ENCODE assay signal across 30 mouse cellular contexts in the genomic region with DNA sequence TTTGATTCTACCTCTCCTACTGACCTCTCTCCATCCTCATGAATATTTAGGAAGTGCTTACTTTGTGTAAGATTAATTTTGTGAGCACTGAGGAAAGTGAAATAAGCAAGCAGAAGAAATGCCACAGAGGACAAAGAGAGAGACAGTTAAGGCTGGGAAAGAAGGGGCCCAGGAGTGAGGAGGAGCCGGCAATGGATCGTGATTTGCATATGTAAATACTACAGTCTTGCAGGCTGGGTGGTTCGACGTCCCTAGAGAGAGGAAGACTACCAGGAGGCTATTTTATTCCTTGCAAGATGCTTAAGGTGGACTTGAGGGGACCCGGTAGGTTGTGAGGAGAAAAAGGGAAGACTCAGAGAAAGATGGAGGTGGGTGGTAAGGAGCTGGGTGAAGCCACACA. TPM values are rescaled to one million over a fixed set of nuclear protein-coding genes. Genes with fewer than 3 reads are reported as not detected.
DNase-seq lines count a peak whose midpoint lies in the region; ATAC-seq and TF ChIP-seq lines count a peak whose summit lies in the region.
"Had no signal": no experiment of that assay in that cellular context is flagged by ENCODE, and none has a peak within 500 bp of the region (broad histone marks: within the 10 kb centered on the region; RNA-seq: fewer than 3 reads in every experiment).

No protein-coding gene starts in this region.

- no peak overlapping the region for H3K4me3 ChIP-seq in forebrain, embryonic 14.5 days (ENCODE audit: low read depth, low read length)
- H3K4me3 ChIP-seq in forebrain, embryonic 12.5 days (replicated peaks), result no peak overlapping the region
- H3K4me3 ChIP-seq in layer of hippocampus, adult 2 months, result no peak overlapping the region
- peak overlapping the region; percentile 74 for H3K4me3 ChIP-seq in E14TG2a.4 (replicated peaks; ENCODE audit: low read length)
- H3K4me3 ChIP-seq: gastrocnemius, adult 2 months; heart, adult 2 months; heart, embryonic 12.5 days; liver, embryonic 12.5 days; midbrain, embryonic 12.5 days; myocyte; stomach, embryonic 15.5 days had no signal

- H3K9ac ChIP-seq in forebrain, embryonic 14.5 days (ENCODE audit: low read length), result no peak overlapping the region
- no peak overlapping the region; the same call in 1 of the 2 replicates for H3K9ac ChIP-seq in forebrain, embryonic 12.5 days
- H3K9ac ChIP-seq: heart, embryonic 12.5 days; liver, embryonic 12.5 days; liver, postnatal 0 days; midbrain, embryonic 12.5 days; stomach, embryonic 15.5 days had no signal

- no peak for ATAC-seq in forebrain, embryonic 14.5 days
- ATAC-seq in forebrain, embryonic 12.5 days (ENCODE audit: low FRiP score), result no peak
- ATAC-seq: inflammation-experienced regulatory T-cells, adult 6 months; liver, embryonic 12.5 days; liver, postnatal 0 days had no signal

- TF ChIP-seq CTCF in layer of hippocampus, adult 2 months (conservative IDR thresholded peaks at IDR 0.05), result no peak
- TF ChIP-seq CTCF in E14TG2a.4 (conservative IDR thresholded peaks at IDR 0.05; ENCODE audit: low read length), result no peak

- H3K9me3 ChIP-seq in forebrain, embryonic 14.5 days (replicated peaks; ENCODE audit: control insufficient read depth, low read length), result no peaks in the 10 kb centered on the region
- H3K9me3 ChIP-seq in forebrain, embryonic 12.5 days, result no peaks in the 10 kb centered on the region
- H3K9me3 ChIP-seq in E14TG2a.4 (ENCODE audit: low read length), result no peaks in the 10 kb centered on the region
- H3K9me3 ChIP-seq: heart, embryonic 12.5 days; liver, embryonic 12.5 days; midbrain, embryonic 12.5 days; stomach, embryonic 15.5 days had no signal

- H3K27ac ChIP-seq in forebrain, embryonic 14.5 days (ENCODE audit: low read depth, low read length), result 0 out of 2 replicates have a peak overlapping the region, but pooled peaks have one; percentile 9
- no peak overlapping the region for H3K27ac ChIP-seq in forebrain, embryonic 12.5 days
- H3K27ac ChIP-seq in layer of hippocampus, adult 2 months, result 0 out of 2 replicates have a peak overlapping the region, but pooled peaks have one; percentile 2
- H3K27ac ChIP-seq: gastrocnemius, adult 2 months; heart, adult 2 months; liver, embryonic 12.5 days; midbrain, embryonic 12.5 days; stomach, embryonic 15.5 days had no signal

- peaks cover 54% of the 10 kb centered on the region for H3K4me1 ChIP-seq in forebrain, embryonic 14.5 days (ENCODE audit: control insufficient read depth, insufficient read depth, low read length)
- H3K4me1 ChIP-seq in forebrain, embryonic 12.5 days, result peaks cover 61% of the 10 kb centered on the region
- peaks cover 99% of the 10 kb centered on the region for H3K4me1 ChIP-seq in E14TG2a.4 (replicated peaks; ENCODE audit: low read depth, low read length)

- no peak overlapping the region for H3K4me2 ChIP-seq in forebrain, embryonic 14.5 days (ENCODE audit: low read length)
- H3K4me2 ChIP-seq in forebrain, embryonic 12.5 days, result no peak overlapping the region
- H3K4me2 ChIP-seq: heart, embryonic 12.5 days; liver, embryonic 12.5 days; midbrain, embryonic 12.5 days; stomach, embryonic 15.5 days had no signal

- no peak for DNase-seq in forebrain, embryonic 14.5 days (ENCODE audit: low spot score)
- DNase-seq in layer of hippocampus, adult 2 months (ENCODE audit: low spot score in 2 of 2), result no peak
- no peak for DNase-seq in layer of hippocampus, postnatal 10 days (ENCODE audit: low spot score in 2 of 2)
- DNase-seq in ZHBTc4 (ENCODE audit: low read depth, low spot score), result peak; percentile 44
- DNase-seq in layer of hippocampus, postnatal 14 days (ENCODE audit: low spot score in 2 of 2), result no peak
- no peak for DNase-seq in cerebellum, adult 18-20 months
- DNase-seq: adrenal gland, adult 8-10 months; cerebellum, adult 8-10 months; cerebellum, postnatal 25 days; gastrocnemius, adult 2 months; gastrocnemius, postnatal 36 days; heart, adult 2 months; kidney, adult 11 months; kidney, postnatal 14 days; layer of hippocampus, postnatal 36 days; left cerebral cortex, postnatal 4 days; liver, postnatal 0 days; lung, postnatal 36 days; retina, postnatal 1 day; right cerebral cortex, postnatal 14 days had no signal

- H3K36me3 ChIP-seq in forebrain, embryonic 14.5 days (ENCODE audit: control insufficient read depth, insufficient read depth, low read length), result peaks cover 27% of the 10 kb centered on the region; the same call in 1 of the 2 replicates
- no peaks in the 10 kb centered on the region for H3K36me3 ChIP-seq in forebrain, embryonic 12.5 days (replicated peaks)
- H3K36me3 ChIP-seq in E14TG2a.4 (ENCODE audit: insufficient read depth, low read length), result peaks cover 30% of the 10 kb centered on the region
- H3K36me3 ChIP-seq: heart, embryonic 12.5 days; liver, embryonic 12.5 days; midbrain, embryonic 12.5 days; stomach, embryonic 15.5 days had no signal

- 24% methylated on average over 5 of the region's 5 CpGs for WGBS in forebrain, embryonic 14.5 days
- WGBS in forebrain, embryonic 12.5 days, result 40% methylated on average over 5 of the region's 5 CpGs

- H3K27me3 ChIP-seq in forebrain, embryonic 14.5 days (replicated peaks; ENCODE audit: control insufficient read depth, insufficient read depth, low read length), result no peaks in the 10 kb centered on the region
- peaks cover 7% of the 10 kb centered on the region; the same call in 1 of the 2 replicates for H3K27me3 ChIP-seq in forebrain, embryonic 12.5 days
- H3K27me3 ChIP-seq in E14TG2a.4 (ENCODE audit: insufficient read depth, low read length), result no peaks in the 10 kb centered on the region
- H3K27me3 ChIP-seq: stomach, embryonic 15.5 days had no signal

RNA-seq across cellular contexts. Expression of gene Zfhx2, which starts 11.0 kb away (rescaled TPM):
- polyA plus RNA-seq in forebrain, embryonic 14.5 days (2014; fragmentation: Nextera tagmentation; extraction: Ambion mirVana), result 8.5 and 12.0 TPM in 2 replicates
- 26.3 and 28.1 TPM in 2 replicates for polyA plus RNA-seq in forebrain, embryonic 12.5 days (2016; fragmentation: Nextera tagmentation; extraction: Ambion mirVana)
- total RNA-seq in layer of hippocampus, adult 2 months (2021), result 10 to 100 TPM; 55.5 to 67.3 TPM
- total RNA-seq in layer of hippocampus, postnatal 10 days (2021), result 10 to 100 TPM; 34.0 to 39.3 TPM
- total RNA-seq in layer of hippocampus, postnatal 14 days (2021), result 10 to 100 TPM; 41.2 to 48.8 TPM

RNA-seq across cellular contexts. Expression of gene Thtpa, which starts 13.5 kb away (rescaled TPM):
- polyA plus RNA-seq in forebrain, embryonic 14.5 days (2014; fragmentation: Nextera tagmentation; extraction: Ambion mirVana), result 44.4 and 47.2 TPM in 2 replicates
- polyA plus RNA-seq in forebrain, embryonic 12.5 days (2016; fragmentation: Nextera tagmentation; extraction: Ambion mirVana), result 32.0 and 33.0 TPM in 2 replicates
- total RNA-seq in layer of hippocampus, adult 2 months (2021), result 10 to 100 TPM; 19.3 to 23.7 TPM
- total RNA-seq in layer of hippocampus, postnatal 10 days (2021), result 10 to 100 TPM; 26.5 to 31.1 TPM
- 10 to 100 TPM; 21.7 to 24.7 TPM for total RNA-seq in layer of hippocampus, postnatal 14 days (2021)

RNA-seq across cellular contexts. Expression of gene Ap1g2, which starts 25.3 kb away (rescaled TPM):
- polyA plus RNA-seq in forebrain, embryonic 14.5 days (2014; fragmentation: Nextera tagmentation; extraction: Ambion mirVana), result 8.1 and 9.2 TPM in 2 replicates
- polyA plus RNA-seq in forebrain, embryonic 12.5 days (2016; fragmentation: Nextera tagmentation; extraction: Ambion mirVana), result 10.2 and 11.4 TPM in 2 replicates
- total RNA-seq in layer of hippocampus, adult 2 months (2021), result 10 to 100 TPM; 15.4 to 19.3 TPM
- total RNA-seq in layer of hippocampus, postnatal 10 days (2021), result 10 to 100 TPM; 19.2 to 20.6 TPM
- 10 to 100 TPM; 15.8 to 18.6 TPM for total RNA-seq in layer of hippocampus, postnatal 14 days (2021)

RNA-seq across cellular contexts. Expression of gene Jph4, which starts 35.6 kb away (rescaled TPM):
- 24.1 and 28.9 TPM in 2 replicates for polyA plus RNA-seq in forebrain, embryonic 14.5 days (2014; fragmentation: Nextera tagmentation; extraction: Ambion mirVana)
- polyA plus RNA-seq in forebrain, embryonic 12.5 days (2016; fragmentation: Nextera tagmentation; extraction: Ambion mirVana), result 9.0 and 9.4 TPM in 2 replicates
- total RNA-seq in layer of hippocampus, adult 2 months (2021), result 100 to 1,000 TPM; 453 to 476 TPM
- total RNA-seq in layer of hippocampus, postnatal 10 days (2021), result 100 to 1,000 TPM; 410 to 431 TPM
- 100 to 1,000 TPM; 408 to 411 TPM for total RNA-seq in layer of hippocampus, postnatal 14 days (2021)
- total RNA-seq: hematopoietic stem cell, adult 5-6 weeks; megakaryocyte, adult 5-6 weeks had no signal
- polyA plus RNA-seq: inflammation-experienced regulatory T-cells, adult 6 months; liver, postnatal 0 days; myocyte had no signal
